10 mouse cellular contexts compared by ENCODE assay signal in genomic region chr16:20195546-20195945, GRCm38 (mm10). TPM values are rescaled to one million over a fixed set of nuclear protein-coding genes. Genes with fewer than 3 reads are reported as not detected.
A peak's percentile ranks its signal among the peaks of the same experiment; 100 is the strongest.
DNase-seq lines count a peak whose midpoint lies in the region; ATAC-seq and TF ChIP-seq lines count a peak whose summit lies in the region.
"Had no signal": no experiment of that assay in that cellular context is flagged by ENCODE, and none has a peak within 500 bp of the region (broad histone marks: within the 10 kb centered on the region; RNA-seq: fewer than 3 reads in every experiment).

No protein-coding gene starts in this region.

- H3K4me3 ChIP-seq in kidney, postnatal 0 days (replicated peaks; ENCODE audit: low read depth, low read length): no peak overlapping the region
- H3K4me3 ChIP-seq in kidney, embryonic 14.5 days (ENCODE audit: low read length): no peak overlapping the region
- H3K4me3 ChIP-seq: embryonic facial prominence, embryonic 13.5 days had no signal

- no peak overlapping the region for H3K4me2 ChIP-seq in kidney, postnatal 0 days (ENCODE audit: low read length)
- no peak overlapping the region for H3K4me2 ChIP-seq in kidney, embryonic 14.5 days (replicated peaks; ENCODE audit: low read depth, low read length)
- H3K4me2 ChIP-seq: embryonic facial prominence, embryonic 13.5 days; midbrain, embryonic 11.5 days had no signal

- no peaks in the 10 kb centered on the region for H3K27me3 ChIP-seq in kidney, postnatal 0 days (ENCODE audit: insufficient read depth, low read length)
- no peaks in the 10 kb centered on the region for H3K27me3 ChIP-seq in kidney, embryonic 14.5 days (ENCODE audit: control insufficient read depth, insufficient read depth, low read length)
- H3K27me3 ChIP-seq: embryonic facial prominence, embryonic 13.5 days had no signal

- no peak overlapping the region for H3K9ac ChIP-seq in kidney, postnatal 0 days (ENCODE audit: low read depth, low read length)
- H3K9ac ChIP-seq in kidney, embryonic 14.5 days (ENCODE audit: low read depth, low read length): no peak overlapping the region
- H3K9ac ChIP-seq: embryonic facial prominence, embryonic 13.5 days had no signal

- 0 out of 2 replicates have a peak, but pooled peaks have one; percentile 55 for ATAC-seq in kidney, postnatal 0 days (replicated peaks; ENCODE audit: low FRiP score, low read depth)
- no peak; the same call in 1 of the 2 replicates for ATAC-seq in kidney, embryonic 14.5 days (ENCODE audit: low FRiP score, low TSS enrichment)

- H3K36me3 ChIP-seq in kidney, postnatal 0 days (ENCODE audit: insufficient read depth, low read length): peaks cover 36% of the 10 kb centered on the region
- peaks cover 77% of the 10 kb centered on the region for H3K36me3 ChIP-seq in kidney, embryonic 14.5 days (ENCODE audit: control insufficient read depth, insufficient read depth, low read length)

- H3K9me3 ChIP-seq in kidney, postnatal 0 days (replicated peaks; ENCODE audit: low read length): no peaks in the 10 kb centered on the region
- no peaks in the 10 kb centered on the region for H3K9me3 ChIP-seq in kidney, embryonic 14.5 days (ENCODE audit: control insufficient read depth, low read length)
- H3K9me3 ChIP-seq: embryonic facial prominence, embryonic 13.5 days had no signal

- TF ChIP-seq CTCF in kidney, postnatal 0 days (IDR thresholded peaks at IDR 0.05; ENCODE audit: low read depth): peak; percentile 67

- no peak overlapping the region for H3K27ac ChIP-seq in kidney, postnatal 0 days
- H3K27ac ChIP-seq in kidney, embryonic 14.5 days (ENCODE audit: low read depth, low read length): no peak overlapping the region
- H3K27ac ChIP-seq: embryonic facial prominence, embryonic 13.5 days had no signal

- 93% methylated on average over 3 of the region's 3 CpGs for WGBS in kidney, postnatal 0 days
- 96% methylated on average over 3 of the region's 3 CpGs for WGBS in kidney, embryonic 14.5 days

- DNase-seq in adrenal gland, postnatal 10 days: peak; percentile 18
- no peak for DNase-seq in adrenal gland, adult 8-10 months
- peak; percentile 68 for DNase-seq in kidney, postnatal 0 days (ENCODE audit: low spot score)
- peak; percentile 53 for DNase-seq in brain, adult 2 months (ENCODE audit: low read depth, low spot score)
- DNase-seq in lung, postnatal 36 days: peak; percentile 51
- no peak for DNase-seq in urinary bladder, adult 2 months (ENCODE audit: low spot score)
- no peak for DNase-seq in frontal cortex, postnatal 25 days (ENCODE audit: low spot score in 2 of 2)

- H3K4me1 ChIP-seq in kidney, postnatal 0 days (replicated peaks; ENCODE audit: insufficient read depth, low read length): no peaks in the 10 kb centered on the region
- H3K4me1 ChIP-seq in kidney, embryonic 14.5 days (ENCODE audit: control insufficient read depth, insufficient read depth, low read length): no peaks in the 10 kb centered on the region
- H3K4me1 ChIP-seq: embryonic facial prominence, embryonic 13.5 days had no signal

RNA-seq across cellular contexts. Expression of gene Map6d1, which starts 45.6 kb away (rescaled TPM):
- total RNA-seq in adrenal gland, postnatal 10 days (2021): 1 to 10 TPM; 2.3 to 3.4 TPM
- total RNA-seq in adrenal gland, adult 8-10 months (2022): 10 to 100 TPM in 2 of 4 experiments, under 1 TPM in 2; 0.37 to 20.2 (median 6.4) TPM
- 0.36 and 0.37 TPM in 2 replicates for polyA plus RNA-seq in kidney, postnatal 0 days (2015; fragmentation: Nextera tagmentation; extraction: Ambion mirVana)
- 0.88 and 1.0 TPM in 2 replicates for polyA plus RNA-seq in kidney, embryonic 14.5 days (2014; fragmentation: Nextera tagmentation; extraction: Ambion mirVana)
- 0.28 and 0.51 TPM in 2 replicates for polyA plus RNA-seq in urinary bladder, adult 2 months (2012; rRNA removed)

RNA-seq across cellular contexts. Expression of gene Yeats2, which starts 54.7 kb away (rescaled TPM):
- total RNA-seq in adrenal gland, postnatal 10 days (2021): 10 to 100 TPM; 29.5 to 46.7 TPM
- 10 to 100 TPM; 31.2 to 59.3 (median 42.6) TPM for total RNA-seq in adrenal gland, adult 8-10 months (2022)
- polyA plus RNA-seq in kidney, postnatal 0 days (2015; fragmentation: Nextera tagmentation; extraction: Ambion mirVana): 12.5 and 12.7 TPM in 2 replicates
- polyA plus RNA-seq in kidney, embryonic 14.5 days (2014; fragmentation: Nextera tagmentation; extraction: Ambion mirVana): 24.3 and 47.5 TPM in 2 replicates
- polyA plus RNA-seq in urinary bladder, adult 2 months (2012; rRNA removed): 24.2 and 25.0 TPM in 2 replicates

Comparison
In these comparisons a context has a peak if more than half of its experiments do, and no peak if none do; other contexts are left out.
1. DNase-seq: peak in adrenal gland, postnatal 10 days (single experiment), kidney, postnatal 0 days (single experiment), brain, adult 2 months (single experiment) and lung, postnatal 36 days (single experiment); none in adrenal gland, adult 8-10 months (single experiment), urinary bladder, adult 2 months (single experiment) and frontal cortex, postnatal 25 days (0 of 2).